Mouse (Mus musculus): ENCODE measurements at regions not wholly inside any gene's neighbourhood (a gene's known extent, or its start where the extent isn't known, plus 50 kb on each side); places are given as distances from the start of the nearest gene placed in this dataset.

- TF ChIP-seq POLR2A (IDR thresholded peaks at IDR 0.05; ENCODE audit: extremely low read depth, insufficient read depth, low read length) (no peak), CTCF (IDR thresholded peaks at IDR 0.05; ENCODE audit: extremely low read depth, insufficient read depth, low read length) (no peak)
Measured at GRCm38 (mm10) chr16:76219233-76219632, 154.4 kb downstream of the Nrip1 start.

Measured in cortical plate, adult 2 months (tissue).